Mouse (Mus musculus): Measurements from ENCODE around the gene Pts.

The Pts gene

GRCm38 (mm10) chr9:50528293-50528892 is at the start of gene Pts:
Gene Pts (minus strand): TSS chr9:50528724.
- DNase-seq (ENCODE audit: low read depth in 2 of 2, low spot score in 2 of 2) = peak; percentile 96

- DNase-seq (ENCODE audit: low read depth in 2 of 2, low spot score in 2 of 2) = no peak
Measured at GRCm38 (mm10) chr9:50569599-50570525, 41.3 kb upstream of the Pts start.

- no peak for DNase-seq (ENCODE audit: low read depth in 2 of 2, low spot score in 2 of 2)
Measured at GRCm38 (mm10) chr9:50567881-50568280, 39.4 kb upstream of the Pts start.

GRCm38 (mm10) chr9:50567372-50567771 is 38.8 kb upstream of the Pts start:
- DNase-seq (ENCODE audit: low read depth in 2 of 2, low spot score in 2 of 2) = no peak

GRCm38 (mm10) chr9:50565940-50566339 is 37.4 kb upstream of the Pts start:
- no peak for DNase-seq (ENCODE audit: low read depth in 2 of 2, low spot score in 2 of 2)

- no peak for DNase-seq (ENCODE audit: low read depth in 2 of 2, low spot score in 2 of 2)
Measured at GRCm38 (mm10) chr9:50565173-50565572, 36.6 kb upstream of the Pts start.

- DNase-seq (ENCODE audit: low read depth in 2 of 2, low spot score in 2 of 2) = no peak
Measured at GRCm38 (mm10) chr9:50561918-50562360, 33.4 kb upstream of the Pts start.

- DNase-seq (ENCODE audit: low read depth in 2 of 2, low spot score in 2 of 2) = no peak
Measured at GRCm38 (mm10) chr9:50561145-50561917, 32.8 kb upstream of the Pts start, which contains the start of gene Tex12. Gene Tex12 (minus strand): TSS chr9:50561325.

GRCm38 (mm10) chr9:50555094-50555446 is 26.5 kb upstream of the Pts start, which contains the start of gene Bco2:
Gene Bco2 (minus strand): TSS chr9:50555181.
- DNase-seq (ENCODE audit: low read depth in 2 of 2, low spot score in 2 of 2) = no peak

GRCm38 (mm10) chr9:50554241-50555093 is 25.9 kb upstream of the Pts start, which contains the start of gene Il18:
Gene Il18 (plus strand): TSS chr9:50554827.
- DNase-seq (ENCODE audit: low read depth in 2 of 2, low spot score in 2 of 2) = peak; percentile 14 to 19

- no peak for DNase-seq (ENCODE audit: low read depth in 2 of 2, low spot score in 2 of 2)
Measured at GRCm38 (mm10) chr9:50553547-50553946, 25.0 kb upstream of the Pts start.

GRCm38 (mm10) chr9:50552206-50552605 is 23.7 kb upstream of the Pts start:
- DNase-seq (ENCODE audit: low read depth in 2 of 2, low spot score in 2 of 2) = no peak

GRCm38 (mm10) chr9:50548936-50549335 is 20.4 kb upstream of the Pts start:
- no peak for DNase-seq (ENCODE audit: low read depth in 2 of 2, low spot score in 2 of 2)

GRCm38 (mm10) chr9:50547859-50548478 is 19.4 kb upstream of the Pts start:
- DNase-seq (ENCODE audit: low read depth in 2 of 2, low spot score in 2 of 2) = no peak

GRCm38 (mm10) chr9:50542401-50542800 is 13.9 kb upstream of the Pts start:
- DNase-seq (ENCODE audit: low read depth in 2 of 2, low spot score in 2 of 2) = no peak

GRCm38 (mm10) chr9:50540170-50540569 is 11.6 kb upstream of the Pts start:
- no peak for DNase-seq (ENCODE audit: low read depth in 2 of 2, low spot score in 2 of 2)

GRCm38 (mm10) chr9:50537295-50537694 is 8.8 kb upstream of the Pts start:
- DNase-seq (ENCODE audit: low read depth in 2 of 2, low spot score in 2 of 2) = no peak

GRCm38 (mm10) chr9:50536603-50537135 is 8.1 kb upstream of the Pts start:
- DNase-seq (ENCODE audit: low read depth in 2 of 2, low spot score in 2 of 2) = no peak

- DNase-seq (ENCODE audit: low read depth in 2 of 2, low spot score in 2 of 2) = no peak
Measured at GRCm38 (mm10) chr9:50535930-50536329, 7.4 kb upstream of the Pts start.

- DNase-seq (ENCODE audit: low read depth in 2 of 2, low spot score in 2 of 2) = no peak
Measured at GRCm38 (mm10) chr9:50533791-50534190, 5.3 kb upstream of the Pts start.
